Mouse (Mus musculus) heart, embryonic 12.5 days (tissue): ENCODE data around the gene Rps24. TPM values are rescaled to one million over a fixed set of nuclear protein-coding genes. Genes with fewer than 3 reads are reported as not detected.

Experiments used
- ATAC-seq: fragments of 200-750 bp; cut with Nextera tagmentation; 2 replicates; pipeline ENCODE4 v1.8.0; 2017; ENCODE audit warnings: moderate TSS enrichment, moderate library complexity; ENCODE audit not compliant: insufficient number of reproducible peaks, low FRiP score
- H3K27ac ChIP-seq: fragments of 300-500 bp; sonication (generic); 2 replicates; pipeline ENCODE4 v1.5.1; 2016; ENCODE audit warnings: mild to moderate bottlenecking, moderate library complexity; ENCODE audit not compliant: poor library complexity, severe bottlenecking
- H3K27me3 ChIP-seq: fragments of 300-500 bp; sonication (generic); replicated peaks from 2 replicates; pipeline ENCODE4 v1.6.1; 2016; ENCODE audit warnings: mild to moderate bottlenecking, moderate library complexity
- H3K36me3 ChIP-seq: fragments of 300-500 bp; sonication (generic); 2 replicates; pipeline ENCODE4 v1.6.1; 2016; ENCODE audit warnings: mild to moderate bottlenecking, moderate library complexity
- H3K4me1 ChIP-seq: fragments of 300-500 bp; sonication (generic); replicated peaks from 2 replicates; pipeline ENCODE4 v1.6.1; 2016; ENCODE audit warnings: mild to moderate bottlenecking
- H3K4me2 ChIP-seq: fragments of 300-500 bp; sonication (generic); 2 replicates; pipeline ENCODE4 v1.6.1; 2016; ENCODE audit warnings: mild to moderate bottlenecking, moderate library complexity
- H3K4me3 ChIP-seq: fragments of 300-500 bp; sonication (generic); 2 replicates; pipeline ENCODE4 v1.5.1; 2016; ENCODE audit warnings: mild to moderate bottlenecking
- H3K9ac ChIP-seq: fragments of 300-500 bp; sonication (generic); 2 replicates; pipeline ENCODE4 v1.6.1; 2016; ENCODE audit warnings: mild to moderate bottlenecking, moderate library complexity
- H3K9me3 ChIP-seq: fragments of 300-500 bp; sonication (generic); replicated peaks from 2 replicates; pipeline ENCODE4 v1.6.1; 2016; ENCODE audit warnings: mild to moderate bottlenecking, moderate library complexity
- WGBS: fragments of 180-500 bp; shearing (Covaris S2); methylation state at CpG from one replicate; pipeline ENCODE4 v1.1.7; 2016; 5-methylcytosine and 5-hydroxymethylcytosine counted together
- polyA plus RNA-seq: library from polyadenylated mRNA; unstranded; fragments of >200 nt; fragmentation: Nextera tagmentation; extraction: Ambion mirVana; gene quantifications from 2 replicates; pipeline ENCODE4 v1.2.1, GENCODE M21; 2016

The Rps24 gene
- polyA plus RNA-seq, 1 experiment from 2014 or later, result 836 TPM

DNA sequence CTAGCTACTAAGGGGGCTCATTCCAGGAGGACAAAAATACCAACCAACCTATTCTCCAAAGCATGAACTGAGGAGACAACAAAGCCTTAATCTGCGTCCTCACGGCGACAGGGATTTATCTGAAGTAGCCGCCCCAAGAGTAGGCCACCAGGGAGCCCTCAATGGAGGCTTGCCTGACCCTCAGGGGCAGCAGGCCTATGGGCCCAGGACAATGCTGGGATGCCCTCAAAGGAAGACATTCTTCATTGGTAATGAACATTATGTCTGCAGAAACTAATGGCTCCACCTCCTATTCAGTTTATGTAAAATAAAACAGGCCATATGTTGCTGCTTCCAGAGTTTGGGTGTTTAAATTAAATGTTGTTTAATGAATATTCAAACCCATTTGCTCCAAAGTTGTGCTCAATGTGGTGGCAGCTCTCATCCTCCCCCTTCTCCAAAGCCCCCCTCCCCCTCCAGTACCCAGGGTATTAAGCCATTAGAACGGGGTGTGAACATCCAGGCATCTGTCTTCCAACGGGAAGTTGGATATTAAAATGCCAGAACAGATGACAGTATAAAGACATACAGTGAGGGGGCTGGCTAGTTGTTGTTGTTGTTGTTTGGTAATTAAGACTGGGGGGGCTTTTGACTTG, 25.7 kb downstream of the Rps24 start:
- Histone ChIP-seq H3K9me3 (peaks cover 7% of the 10 kb centered on the region), H3K4me1 (peaks cover 8% of the 10 kb centered on the region), H3K4me3 (no peak overlapping the region), H3K9ac (no peak overlapping the region), H3K27ac (no peak overlapping the region), H3K36me3 (no peaks in the 10 kb centered on the region), H3K4me2 (no peak overlapping the region), H3K27me3 (no peaks in the 10 kb centered on the region)
- ATAC-seq, result no peak
- 72% methylated on average over 6 of the region's 6 CpGs for WGBS

DNA sequence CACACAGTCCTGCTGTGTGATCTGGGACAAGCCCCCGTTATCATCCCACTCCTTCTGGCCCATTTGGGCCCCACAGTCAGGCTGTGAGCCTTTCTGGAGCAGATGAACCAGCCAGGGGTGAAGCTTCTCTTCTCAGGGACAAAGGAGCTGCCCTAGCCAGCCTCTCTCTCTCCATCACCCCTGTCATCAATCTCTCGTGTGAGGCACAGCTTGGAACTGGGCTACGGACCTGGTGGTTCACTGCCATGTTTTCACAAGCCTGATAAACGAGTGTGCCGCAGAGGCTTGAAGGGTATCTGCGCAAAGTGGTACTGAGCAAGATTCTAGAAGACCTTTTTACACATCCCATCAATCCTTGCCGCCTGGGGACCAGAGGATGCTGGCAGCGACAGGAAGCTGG, 34.7 kb downstream of the Rps24 start:
- H3K4me2 ChIP-seq, result no peak overlapping the region
- H3K4me1 ChIP-seq, result 0 out of 2 replicates have a peak, but pooled peaks cover 6% of the 10 kb centered on the region
- no peak for ATAC-seq
- H3K36me3 ChIP-seq, result no peaks in the 10 kb centered on the region
- no peaks in the 10 kb centered on the region for H3K9me3 ChIP-seq
- H3K27ac ChIP-seq, result no peak overlapping the region
- H3K4me3 ChIP-seq, result no peak overlapping the region
- no peak overlapping the region for H3K9ac ChIP-seq
- no peaks in the 10 kb centered on the region for H3K27me3 ChIP-seq
- WGBS, result 31% methylated on average over 8 of the region's 8 CpGs

DNA sequence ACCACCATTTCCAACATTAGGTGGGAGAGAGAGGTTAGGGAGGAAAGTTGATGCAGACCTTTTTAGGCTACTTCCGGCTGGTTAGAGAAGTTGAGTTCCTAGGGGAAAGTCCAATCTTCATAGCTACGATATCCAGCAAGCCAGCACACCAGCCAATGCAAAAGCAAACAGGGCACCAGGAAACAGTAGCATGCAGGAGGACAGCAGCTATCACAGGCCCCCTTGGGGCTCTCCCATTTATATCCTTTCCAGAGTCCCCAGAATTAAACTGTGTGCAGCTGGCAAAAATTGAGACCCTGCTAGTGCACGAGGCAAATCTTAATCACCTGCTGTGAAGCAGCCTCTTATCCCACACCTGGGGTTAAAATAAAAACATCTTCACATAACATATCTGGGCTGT, 38.2 kb downstream of the Rps24 start:
- H3K27ac ChIP-seq, result no peak overlapping the region
- ATAC-seq, result no peak
- H3K27me3 ChIP-seq, result no peaks in the 10 kb centered on the region
- no peak overlapping the region for H3K9ac ChIP-seq
- no peaks in the 10 kb centered on the region for H3K36me3 ChIP-seq
- 60% methylated on average over 3 of the region's 3 CpGs for WGBS
- no peak overlapping the region for H3K4me3 ChIP-seq
- H3K9me3 ChIP-seq, result no peaks in the 10 kb centered on the region
- peaks cover 13% of the 10 kb centered on the region for H3K4me1 ChIP-seq
- H3K4me2 ChIP-seq, result no peak overlapping the region

DNA sequence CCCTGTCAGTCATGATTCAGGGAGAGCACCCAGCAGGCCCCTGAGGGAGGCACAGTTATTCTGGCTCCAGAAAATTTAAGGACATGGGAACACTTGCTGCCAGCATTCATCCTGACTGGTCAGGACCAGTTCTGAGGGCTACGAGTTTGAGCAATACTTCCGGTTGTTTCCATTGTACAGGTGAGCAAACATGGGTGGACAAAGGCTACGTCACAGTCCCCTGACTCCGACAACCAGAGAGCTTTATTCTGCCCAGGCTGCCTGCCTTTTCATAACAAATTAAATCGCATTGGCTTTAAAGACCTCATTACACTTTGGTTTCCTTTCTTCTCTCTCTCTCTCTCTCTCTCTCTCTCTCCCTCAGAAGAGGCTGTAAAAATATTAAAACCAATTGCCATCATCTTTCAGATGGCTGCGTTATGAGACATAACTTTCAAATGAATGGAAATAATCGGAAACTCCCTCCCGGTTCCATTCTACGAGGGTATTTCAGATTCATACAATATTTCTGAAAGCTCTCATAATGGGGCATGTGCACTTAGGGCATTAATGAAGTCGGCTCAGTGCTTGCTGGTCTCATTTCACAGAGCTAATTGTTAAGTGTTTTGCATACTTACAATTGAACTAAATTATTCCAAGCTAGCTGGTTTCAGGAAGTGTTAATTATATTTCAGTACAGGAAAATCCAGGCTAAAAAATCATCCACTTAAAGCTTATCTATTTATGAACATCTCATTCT, 38.9 kb downstream of the Rps24 start:
- WGBS, result 81% methylated on average over 10 of the region's 10 CpGs
- Histone ChIP-seq H3K9ac (no peak overlapping the region), H3K36me3 (no peaks in the 10 kb centered on the region), H3K4me1 (peaks cover 20% of the 10 kb centered on the region), H3K9me3 (no peaks in the 10 kb centered on the region), H3K4me2 (no peak overlapping the region), H3K4me3 (no peak overlapping the region), H3K27ac (no peak overlapping the region), H3K27me3 (no peaks in the 10 kb centered on the region)
- ATAC-seq, result no peak

DNA sequence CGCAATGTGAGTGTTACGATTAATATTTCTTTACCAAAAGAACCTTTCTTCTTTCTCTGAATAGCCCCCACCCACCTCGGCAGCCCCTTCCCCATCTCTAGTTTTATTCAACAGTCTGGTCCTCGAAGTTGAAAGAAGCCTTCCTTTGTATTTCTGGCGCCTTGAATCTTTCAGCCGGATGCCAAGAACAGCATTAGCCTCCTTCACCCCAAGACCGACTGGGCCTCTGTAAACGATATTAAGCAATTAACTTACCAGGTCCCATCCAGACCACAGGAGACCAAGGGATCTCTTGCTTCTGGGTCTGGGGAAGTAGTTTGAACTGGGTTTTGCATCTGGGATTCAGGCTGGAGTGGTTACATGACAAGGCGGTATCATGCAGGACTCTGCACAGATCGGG, 39.5 kb downstream of the Rps24 start:
- peaks cover 18% of the 10 kb centered on the region for H3K4me1 ChIP-seq

DNA sequence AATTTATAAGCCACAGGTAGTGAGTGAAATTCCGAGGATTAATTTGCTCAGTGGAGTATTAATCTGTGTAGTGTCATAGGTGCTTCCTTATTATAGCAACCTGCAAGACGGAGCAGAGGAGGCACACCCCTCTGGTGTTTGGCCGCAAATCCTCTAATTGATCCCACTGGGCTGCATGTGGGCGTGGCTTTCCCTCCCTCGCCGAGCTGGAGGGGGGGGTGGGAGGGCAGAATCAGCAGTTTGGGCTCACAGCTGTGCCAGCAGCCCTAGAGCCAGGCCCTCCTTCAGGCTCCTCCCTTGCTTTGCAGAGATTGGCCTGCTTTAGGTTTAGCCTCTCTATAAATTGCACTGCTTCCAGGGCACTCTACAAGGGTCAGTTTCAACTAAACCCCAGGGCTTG, 43.3 kb downstream of the Rps24 start:
- Histone ChIP-seq H3K4me1 (peaks cover 22% of the 10 kb centered on the region), H3K4me2 (peak overlapping the region; percentile 45), H3K27ac (no peak overlapping the region), H3K4me3 (no peak overlapping the region), H3K27me3 (no peaks in the 10 kb centered on the region), H3K9ac (no peak overlapping the region), H3K36me3 (no peaks in the 10 kb centered on the region), H3K9me3 (no peaks in the 10 kb centered on the region)
- WGBS, result 8% methylated on average over 6 of the region's 6 CpGs
- no peak for ATAC-seq

More for the DNA sequence above, 39.5 kb downstream of the Rps24 start:
- no peak for ATAC-seq
- 74% methylated on average over 10 of the region's 10 CpGs for WGBS
- Histone ChIP-seq H3K9ac (no peak overlapping the region), H3K4me3 (no peak overlapping the region), H3K4me2 (no peak overlapping the region), H3K27me3 (no peaks in the 10 kb centered on the region), H3K9me3 (no peaks in the 10 kb centered on the region), H3K27ac (no peak overlapping the region), H3K36me3 (no peaks in the 10 kb centered on the region)

DNA sequence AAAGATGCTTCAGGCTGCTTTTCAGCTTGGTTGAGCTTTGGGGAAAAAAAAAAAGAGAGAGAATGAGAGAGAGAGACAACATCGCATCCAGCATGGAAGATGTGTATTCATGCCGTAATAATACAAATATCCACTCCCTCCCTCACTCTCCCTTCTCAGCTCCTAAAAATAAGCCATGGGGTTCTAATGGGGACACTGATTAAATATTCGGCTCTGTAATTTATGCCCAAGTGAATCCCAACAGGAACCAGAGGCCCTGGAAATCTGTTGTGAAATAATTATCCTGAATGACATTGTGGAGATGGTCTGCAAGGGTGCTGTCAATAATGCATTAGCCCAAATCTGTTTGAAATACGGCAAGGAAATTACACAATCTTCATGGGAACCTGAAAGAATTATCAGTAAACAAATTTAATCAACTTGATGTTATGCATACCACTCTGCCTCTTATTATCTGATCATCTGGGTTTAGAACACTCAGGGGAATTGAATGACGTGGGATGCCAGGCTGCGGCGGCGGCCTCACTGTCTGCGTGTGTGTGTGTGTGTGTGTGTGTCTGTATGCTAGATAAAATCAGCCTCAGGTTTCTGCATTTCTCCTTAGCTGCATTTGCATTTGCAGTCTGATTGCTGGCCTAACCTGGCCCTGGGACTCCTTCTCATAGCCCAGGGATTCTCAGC, 48.1 kb downstream of the Rps24 start:
- 67% methylated on average over 9 of the region's 9 CpGs for WGBS
- H3K4me2 ChIP-seq, result no peak overlapping the region
- H3K27me3 ChIP-seq, result no peaks in the 10 kb centered on the region
- no peak overlapping the region for H3K27ac ChIP-seq
- no peak for ATAC-seq
- no peak overlapping the region for H3K4me3 ChIP-seq
- H3K9me3 ChIP-seq, result no peaks in the 10 kb centered on the region
- no peaks in the 10 kb centered on the region for H3K36me3 ChIP-seq
- peaks cover 16% of the 10 kb centered on the region for H3K4me1 ChIP-seq
- H3K9ac ChIP-seq, result no peak overlapping the region

DNA sequence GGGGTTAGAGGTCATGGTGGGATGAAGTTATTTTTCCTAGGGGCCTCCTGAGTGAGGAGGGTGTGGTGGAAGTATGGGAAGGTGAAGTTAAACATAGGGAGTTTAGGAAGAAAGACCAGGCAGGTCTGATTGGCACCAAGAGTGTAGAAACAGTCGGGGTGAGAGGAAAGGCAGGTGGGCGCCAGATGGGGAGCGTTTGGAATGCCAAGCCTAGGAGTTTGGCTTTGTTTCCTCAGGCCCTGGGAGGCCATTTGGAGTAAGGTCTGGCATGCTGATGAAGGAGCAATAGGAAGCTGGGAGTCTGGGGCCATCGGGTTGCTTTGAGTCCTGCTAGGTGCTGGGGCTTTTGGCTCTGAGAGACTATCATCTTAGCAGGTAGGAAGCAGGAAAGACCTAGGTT, 56.0 kb downstream of the Rps24 start:
- no peak for ATAC-seq
- Histone ChIP-seq H3K9me3 (peaks cover 8% of the 10 kb centered on the region), H3K4me3 (no peak overlapping the region), H3K27ac (no peak overlapping the region), H3K9ac (no peak overlapping the region), H3K4me2 (no peak overlapping the region), H3K27me3 (no peaks in the 10 kb centered on the region), H3K36me3 (no peaks in the 10 kb centered on the region), H3K4me1 (no peaks in the 10 kb centered on the region)
- WGBS, result 70% methylated on average over 4 of the region's 4 CpGs

DNA sequence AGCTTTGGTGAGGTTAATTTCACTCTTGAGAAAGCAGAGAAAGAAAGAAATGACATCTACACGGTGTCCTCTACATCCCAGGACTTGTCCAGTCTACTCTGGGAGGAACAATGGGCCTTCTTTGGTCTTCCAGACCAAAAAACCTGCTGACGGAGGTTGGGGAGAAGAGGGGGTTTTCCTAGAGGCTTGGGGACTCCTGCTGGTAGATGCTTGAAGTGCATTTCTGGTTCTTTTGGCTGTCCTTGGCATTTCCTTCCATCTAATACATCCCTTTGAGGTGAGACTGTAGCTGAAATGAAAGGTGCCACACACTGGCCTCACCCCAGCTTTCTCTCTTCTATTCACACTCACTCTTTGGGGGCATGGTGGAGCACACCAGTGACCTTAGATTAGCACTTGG, 57.1 kb downstream of the Rps24 start:
- ATAC-seq, result no peak
- WGBS, result 24% methylated on average over 2 of the region's 2 CpGs

More for the DNA sequence above, 57.1 kb downstream of the Rps24 start:
- Histone ChIP-seq H3K36me3 (no peaks in the 10 kb centered on the region), H3K27ac (no peak overlapping the region), H3K9ac (no peak overlapping the region), H3K4me1 (no peaks in the 10 kb centered on the region), H3K4me3 (no peak overlapping the region), H3K4me2 (no peak overlapping the region), H3K9me3 (peaks cover 8% of the 10 kb centered on the region), H3K27me3 (no peaks in the 10 kb centered on the region)
